Mouse (Mus musculus) lung, embryonic 14.5 days (tissue): ENCODE measurements around the gene Proca1. TPM values are rescaled to one million over a fixed set of nuclear protein-coding genes. Genes with fewer than 3 reads are reported as not detected.
A peak's percentile ranks its signal among the peaks of the same experiment; 100 is the strongest.

Source experiments
- ATAC-seq: fragments of 200-750 bp; cut with Nextera tagmentation; 2 replicates; pipeline ENCODE4 v1.8.0; 2017; ENCODE audit warnings: mild to moderate bottlenecking, moderate TSS enrichment, moderate library complexity; ENCODE audit not compliant: insufficient read depth
- DNase-seq: peaks from one replicate; pipeline ENCODE4 v3.0.0-alpha.2; 2015
- H3K27ac ChIP-seq: fragments of 300-500 bp; sonication (generic); 2 replicates; pipeline ENCODE4 v1.5.1; 2014; ENCODE audit warnings: low read depth, mild to moderate bottlenecking, moderate library complexity
- H3K27me3 ChIP-seq: fragments of 300-500 bp; sonication (generic); 2 replicates; pipeline ENCODE4 v1.6.1; 2014; ENCODE audit warnings: low read length, control low read depth; ENCODE audit not compliant: insufficient read depth
- H3K36me3 ChIP-seq: fragments of 300-500 bp; sonication (generic); 2 replicates; pipeline ENCODE4 v1.6.1; 2014; ENCODE audit warnings: control low read depth; ENCODE audit not compliant: insufficient read depth
- H3K4me1 ChIP-seq: fragments of 300-500 bp; sonication (generic); 2 replicates; pipeline ENCODE4 v1.6.1; 2014; ENCODE audit warnings: antibody characterized with exemption, control low read depth; ENCODE audit not compliant: insufficient read depth
- H3K4me2 ChIP-seq: fragments of 300-500 bp; sonication (generic); 2 replicates; pipeline ENCODE4 v1.6.1; 2014; ENCODE audit warnings: mild to moderate bottlenecking
- H3K4me3 ChIP-seq: fragments of 300-500 bp; sonication (generic); 2 replicates; pipeline ENCODE4 v1.5.1; 2014; ENCODE audit warnings: low read depth, low read length
- H3K9ac ChIP-seq: fragments of 300-500 bp; sonication (generic); 2 replicates; pipeline ENCODE4 v1.6.1; 2014
- H3K9me3 ChIP-seq: fragments of 300-500 bp; sonication (generic); 2 replicates; pipeline ENCODE4 v1.6.1; 2016; ENCODE audit warnings: low read depth, low read length, control low read depth
- CTCF ChIP-seq: IDR thresholded peaks from 2 replicates; pipeline ENCODE4 v1.5.1; 2016; ENCODE audit warnings: antibody characterized with exemption, low read depth
- WGBS: fragments of 180-500 bp; shearing (Covaris S2); extraction: QIAGEN DNeasy Blood & Tissue Kit; methylation state at CpG from one replicate; pipeline ENCODE4 v1.1.7; 2014; 5-methylcytosine and 5-hydroxymethylcytosine counted together
- polyA plus RNA-seq: library from polyadenylated mRNA; unstranded; fragments of >200 nt; fragmentation: Nextera tagmentation; extraction: Ambion mirVana; gene quantifications from 2 replicates; pipeline ENCODE4 v1.2.1, GENCODE M21; 2014

Gene Proca1
- polyA plus RNA-seq, 1 experiment from 2014 or later, result 2.8 TPM

DNA sequence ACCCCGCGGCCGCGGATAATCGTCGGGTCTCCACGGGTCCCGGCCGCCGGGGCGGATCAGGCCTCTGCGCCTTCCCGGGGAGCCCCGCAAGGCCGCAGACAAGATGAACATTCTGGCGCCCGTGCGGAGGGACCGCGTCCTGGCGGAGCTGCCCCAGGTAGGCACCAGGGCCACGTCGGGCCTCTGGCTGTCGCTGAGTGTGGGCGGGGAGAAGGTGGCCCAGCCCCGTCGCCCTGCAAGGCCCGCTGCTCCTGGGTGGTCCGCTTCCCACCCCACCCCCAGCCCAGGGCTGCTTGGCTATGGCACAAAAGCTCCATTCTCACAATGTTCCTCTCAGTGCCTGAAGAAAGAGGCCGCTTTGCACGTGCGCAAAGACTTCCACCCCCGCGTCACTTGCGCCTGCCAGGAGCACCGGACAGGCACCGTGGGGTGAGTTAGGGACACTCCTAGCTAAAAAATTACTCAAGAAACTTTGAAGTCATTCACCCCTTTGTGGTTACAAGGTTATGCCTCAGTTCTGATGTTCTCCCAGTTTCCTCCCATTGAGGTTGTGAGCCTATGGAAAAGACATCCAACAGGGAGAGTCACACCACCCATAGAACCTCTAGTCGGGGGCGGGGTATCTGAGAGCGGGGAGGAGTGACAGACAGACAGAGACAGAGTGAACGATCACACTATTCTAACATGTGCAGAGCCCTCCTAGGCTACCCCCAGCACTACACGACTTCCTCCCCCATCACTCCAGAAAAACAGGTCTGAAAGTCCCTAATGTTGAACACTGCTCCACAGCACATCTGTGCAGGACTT, 3.8 kb upstream of the Proca1 start:
- Histone ChIP-seq H3K4me3 (peak overlapping the region; percentile 74), H3K27me3 (no peaks in the 10 kb centered on the region), H3K9me3 (no peaks in the 10 kb centered on the region), H3K4me2 (peak overlapping the region; percentile 64), H3K27ac (peak overlapping the region; percentile 100), H3K36me3 (peaks cover 28% of the 10 kb centered on the region), H3K9ac (peak overlapping the region; percentile 90), H3K4me1 (peaks cover 7% of the 10 kb centered on the region)
- DNase-seq (peak; percentile 95), ATAC-seq (peak; percentile 90)
- WGBS, result under 1% methylated on average over 42 of the region's 42 CpGs
- TF ChIP-seq CTCF, result no peak

- peaks cover 28% of the 10 kb centered on the region for H3K36me3 ChIP-seq
- H3K4me2 ChIP-seq, result peak overlapping the region; percentile 64
- no peaks in the 10 kb centered on the region for H3K27me3 ChIP-seq
- H3K27ac ChIP-seq, result peak overlapping the region; percentile 100
- H3K9me3 ChIP-seq, result no peaks in the 10 kb centered on the region
- peak overlapping the region; percentile 74 for H3K4me3 ChIP-seq
- TF ChIP-seq CTCF, result no peak
- peaks cover 11% of the 10 kb centered on the region for H3K4me1 ChIP-seq
- 42% methylated on average over 6 of the region's 6 CpGs for WGBS
- DNase-seq (peak; percentile 24), ATAC-seq (no peak)
- peak overlapping the region; percentile 90 for H3K9ac ChIP-seq
Measured at GRCm38 (mm10) chr11:78190041-78190440, 3.2 kb upstream of the Proca1 start.

GRCm38 (mm10) chr11:78194411-78195100, 1.4 kb downstream of the Proca1 start:
- Histone ChIP-seq H3K27ac (peak overlapping the region; percentile 30), H3K4me2 (peak overlapping the region; percentile 70), H3K4me3 (peak overlapping the region; percentile 46), H3K36me3 (peaks cover 28% of the 10 kb centered on the region), H3K4me1 (peaks cover 11% of the 10 kb centered on the region), H3K9ac (peak overlapping the region; percentile 40), H3K9me3 (no peaks in the 10 kb centered on the region), H3K27me3 (no peaks in the 10 kb centered on the region)
- peak; percentile 74 for ATAC-seq
- DNase-seq, result peak; percentile 84
- 3% methylated on average over 30 of the region's 30 CpGs for WGBS
- no peak for TF ChIP-seq CTCF

DNA sequence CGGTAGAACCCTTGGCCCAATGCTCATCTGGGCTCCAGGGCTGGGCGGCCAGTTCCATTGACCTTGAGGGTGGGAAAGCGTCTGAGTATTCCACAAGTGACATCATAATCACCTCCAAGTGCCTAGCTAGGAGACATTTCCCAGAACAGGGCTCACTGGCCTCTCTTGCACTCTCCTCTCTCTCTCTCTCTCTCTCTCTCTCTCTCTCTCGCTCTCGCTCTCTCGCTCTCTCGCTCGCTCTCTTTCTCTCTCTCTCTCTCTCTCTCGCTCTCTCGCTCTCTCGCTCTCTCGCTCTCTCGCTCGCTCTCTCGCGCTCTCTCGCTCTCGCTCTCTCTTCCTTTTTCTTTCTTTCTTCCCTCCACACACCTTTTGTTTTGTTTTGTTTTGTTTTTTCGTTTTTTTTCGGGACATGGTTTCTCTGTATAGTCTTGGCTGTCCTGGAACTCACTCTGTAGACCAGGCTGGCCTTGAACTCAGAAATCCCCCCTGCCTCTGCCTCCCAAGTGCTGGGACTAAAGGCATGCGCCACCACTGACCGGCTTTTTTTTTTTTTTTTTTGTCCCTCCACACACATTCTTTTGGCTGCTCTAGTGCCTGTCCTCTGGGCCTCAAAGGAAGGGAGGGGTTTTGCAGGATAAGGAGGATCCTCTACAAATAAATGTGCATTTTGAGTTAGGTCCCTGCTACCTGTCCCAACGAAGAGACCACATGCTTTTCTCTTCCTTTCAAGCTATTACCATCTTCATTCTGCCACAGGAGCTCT, 2.1 kb downstream of the Proca1 start:
- no peak for TF ChIP-seq CTCF
- Histone ChIP-seq H3K27me3 (no peaks in the 10 kb centered on the region), H3K27ac (peak overlapping the region; percentile 30), H3K9ac (peak overlapping the region; percentile 40), H3K4me2 (peak overlapping the region; percentile 70), H3K4me3 (peak overlapping the region; percentile 46), H3K36me3 (peaks cover 28% of the 10 kb centered on the region), H3K9me3 (no peaks in the 10 kb centered on the region), H3K4me1 (peaks cover 6% of the 10 kb centered on the region; the same call in 1 of the 2 replicates)
- no peak for DNase-seq
- no peak for ATAC-seq
- WGBS, result 58% methylated on average over 23 of the region's 23 CpGs

DNA sequence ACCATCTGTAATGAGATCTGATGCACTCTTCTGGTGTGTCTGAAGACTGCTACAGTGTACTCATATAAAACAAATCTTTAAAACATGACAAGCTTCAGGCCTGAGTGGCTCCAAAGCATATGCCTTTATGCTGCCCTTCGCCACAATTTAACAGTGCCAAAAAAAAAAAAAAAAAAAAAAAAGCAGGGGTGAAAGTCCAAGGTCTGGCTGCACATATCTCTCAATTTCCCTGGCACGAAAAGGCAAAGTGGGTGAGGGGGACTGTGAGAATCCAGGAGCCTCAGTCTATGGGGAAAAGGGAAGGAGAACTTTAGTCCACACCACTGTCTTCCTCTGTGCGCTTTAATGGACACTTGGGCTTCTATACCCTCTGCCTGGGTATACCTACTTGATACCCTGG, 9.2 kb downstream of the Proca1 start:
- no peak for TF ChIP-seq CTCF
- Histone ChIP-seq H3K27me3 (no peaks in the 10 kb centered on the region), H3K27ac (no peak overlapping the region), H3K4me3 (no peak overlapping the region), H3K9me3 (no peaks in the 10 kb centered on the region), H3K9ac (no peak overlapping the region), H3K4me2 (no peak overlapping the region), H3K4me1 (no peaks in the 10 kb centered on the region), H3K36me3 (peaks cover 38% of the 10 kb centered on the region)
- 93% methylated on average over 3 of the region's 3 CpGs for WGBS
- ATAC-seq (no peak), DNase-seq (no peak)

DNA sequence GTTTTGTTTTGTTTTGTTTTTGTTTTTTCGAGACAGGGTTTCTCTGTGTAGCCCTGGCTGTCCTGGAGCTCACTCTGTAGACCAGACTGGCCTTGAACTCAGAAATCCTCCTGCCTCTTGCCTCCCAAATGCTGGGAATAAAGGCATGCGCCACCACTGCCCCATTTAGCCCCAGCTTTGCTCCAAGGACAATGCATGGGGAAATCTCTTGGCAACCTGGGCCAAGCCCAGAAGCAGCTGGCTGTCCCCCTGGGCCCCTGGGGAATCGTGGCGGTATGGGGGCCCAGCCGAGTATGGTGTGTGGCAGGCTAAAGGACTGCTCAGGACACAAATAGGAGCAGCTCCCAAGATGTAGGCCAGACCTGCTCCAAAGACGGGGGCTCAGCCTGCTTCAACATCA, 11.1 kb downstream of the Proca1 start:
- H3K9ac ChIP-seq, result no peak overlapping the region
- WGBS, result 78% methylated on average over 6 of the region's 6 CpGs
- ATAC-seq, result no peak
- no peak overlapping the region for H3K27ac ChIP-seq
- TF ChIP-seq CTCF, result no peak
- DNase-seq, result no peak
- H3K36me3 ChIP-seq, result peaks cover 57% of the 10 kb centered on the region
- H3K4me1 ChIP-seq, result no peaks in the 10 kb centered on the region
- H3K4me2 ChIP-seq, result no peak overlapping the region
- no peaks in the 10 kb centered on the region for H3K9me3 ChIP-seq
- H3K4me3 ChIP-seq, result no peak overlapping the region
- no peaks in the 10 kb centered on the region for H3K27me3 ChIP-seq
